Mouse (Mus musculus) hindbrain, embryonic 11.5 days (tissue): ENCODE data around the gene Srrd. TPM values are rescaled to one million over a fixed set of nuclear protein-coding genes. Genes with fewer than 3 reads are reported as not detected.
A peak's percentile ranks its signal among the peaks of the same experiment; 100 is the strongest.
"Not testable (repeated sequence)": the region's sequence is repeated elsewhere in the genome, so short reads cannot be mapped to it uniquely, and the experiment has no call there.

Experiments used
- ATAC-seq: fragments of 200-750 bp; cut with Nextera tagmentation; 2 replicates; pipeline ENCODE4 v1.8.0; 2017; ENCODE audit warnings: mild to moderate bottlenecking, moderate TSS enrichment, moderate library complexity; ENCODE audit not compliant: low FRiP score
- DNase-seq: peaks from one replicate; pipeline ENCODE4 v3.0.0-alpha.2; 2015; ENCODE audit warnings: low spot score
- H3K27ac ChIP-seq: fragments of 300-500 bp; sonication (generic); 2 replicates; pipeline ENCODE4 v1.5.1; 2014; ENCODE audit warnings: mild to moderate bottlenecking, low read depth, low read length
- H3K27me3 ChIP-seq: fragments of 300-500 bp; sonication (generic); 2 replicates; pipeline ENCODE4 v1.6.1; 2014; ENCODE audit warnings: mild to moderate bottlenecking, low read length, moderate library complexity, mixed read lengths; ENCODE audit not compliant: control insufficient read depth, insufficient read depth
- H3K36me3 ChIP-seq: fragments of 300-500 bp; sonication (generic); 2 replicates; pipeline ENCODE4 v1.6.1; 2014; ENCODE audit warnings: mild to moderate bottlenecking, low read length, moderate library complexity, mixed read lengths; ENCODE audit not compliant: control insufficient read depth, insufficient read depth
- H3K4me1 ChIP-seq: fragments of 300-500 bp; sonication (generic); replicated peaks from 2 replicates; pipeline ENCODE4 v1.6.1; 2014; ENCODE audit warnings: low read length, mixed read lengths; ENCODE audit not compliant: control insufficient read depth, insufficient read depth
- H3K4me2 ChIP-seq: fragments of 300-500 bp; sonication (generic); replicated peaks from 2 replicates; pipeline ENCODE4 v1.6.1; 2014; ENCODE audit warnings: mild to moderate bottlenecking, low read depth, low read length
- H3K4me3 ChIP-seq: fragments of 300-500 bp; sonication (generic); 2 replicates; pipeline ENCODE4 v1.5.1; 2014; ENCODE audit warnings: low read depth, low read length
- H3K9ac ChIP-seq: fragments of 300-500 bp; sonication (generic); 2 replicates; pipeline ENCODE4 v1.6.1; 2014; ENCODE audit warnings: low read depth, low read length
- H3K9me3 ChIP-seq: fragments of 300-500 bp; sonication (generic); 2 replicates; pipeline ENCODE4 v1.6.1; 2016; ENCODE audit warnings: low read length; ENCODE audit not compliant: control insufficient read depth
- WGBS: fragments of 180-500 bp; shearing (Covaris S2); extraction: QIAGEN DNeasy Blood & Tissue Kit; methylation state at CpG from one replicate; pipeline ENCODE4 v1.1.7; 2014; 5-methylcytosine and 5-hydroxymethylcytosine counted together
- polyA plus RNA-seq: library from polyadenylated mRNA; unstranded; fragments of >200 nt; fragmentation: Nextera tagmentation; extraction: Ambion mirVana; gene quantifications from 2 replicates; pipeline ENCODE4 v1.2.1, GENCODE M21; 2014

Srrd gene
- polyA plus RNA-seq, 1 experiment from 2014 or later, result 49.8 TPM

GRCm38 (mm10) chr5:112326446-112327009 is 16.3 kb downstream of the Srrd start:
- no peaks in the 10 kb centered on the region for H3K27me3 ChIP-seq
- H3K9ac ChIP-seq, result peak overlapping the region; percentile 74
- no peak overlapping the region for H3K27ac ChIP-seq
- DNase-seq (no peak), ATAC-seq (peak; percentile 77)
- H3K4me2 ChIP-seq, result peak overlapping the region; percentile 70
- peak overlapping the region; percentile 86 for H3K4me3 ChIP-seq
- no peaks in the 10 kb centered on the region for H3K4me1 ChIP-seq
- 1% methylated on average over 31 of the region's 33 CpGs for WGBS
- no peaks in the 10 kb centered on the region for H3K9me3 ChIP-seq
- peaks cover 11% of the 10 kb centered on the region; the same call in 1 of the 2 replicates for H3K36me3 ChIP-seq

- H3K27me3 ChIP-seq, result no peaks in the 10 kb centered on the region
- H3K36me3 ChIP-seq, result peaks cover 11% of the 10 kb centered on the region; the same call in 1 of the 2 replicates
- WGBS, result 9% methylated on average over 48 of the region's 48 CpGs
- no peaks in the 10 kb centered on the region for H3K4me1 ChIP-seq
- DNase-seq (peak; percentile 98), ATAC-seq (peak; percentile 88)
- no peaks in the 10 kb centered on the region for H3K9me3 ChIP-seq
- H3K4me2 ChIP-seq, result peak within 1 kb of the TSS; percentile 70
- peak within 1 kb of the TSS; percentile 74 for H3K9ac ChIP-seq
- H3K4me3 ChIP-seq, result peak within 1 kb of the TSS; percentile 86
- H3K27ac ChIP-seq, result peak within 1 kb of the TSS; percentile 31; the same call in 1 of the 2 replicates
Observed at GRCm38 (mm10) chr5:112325546-112326445, 17.0 kb downstream of the Srrd start, which contains the start of gene Tfip11. Gene Tfip11, plus strand, starts transcription at chr5:112326358.

DNA sequence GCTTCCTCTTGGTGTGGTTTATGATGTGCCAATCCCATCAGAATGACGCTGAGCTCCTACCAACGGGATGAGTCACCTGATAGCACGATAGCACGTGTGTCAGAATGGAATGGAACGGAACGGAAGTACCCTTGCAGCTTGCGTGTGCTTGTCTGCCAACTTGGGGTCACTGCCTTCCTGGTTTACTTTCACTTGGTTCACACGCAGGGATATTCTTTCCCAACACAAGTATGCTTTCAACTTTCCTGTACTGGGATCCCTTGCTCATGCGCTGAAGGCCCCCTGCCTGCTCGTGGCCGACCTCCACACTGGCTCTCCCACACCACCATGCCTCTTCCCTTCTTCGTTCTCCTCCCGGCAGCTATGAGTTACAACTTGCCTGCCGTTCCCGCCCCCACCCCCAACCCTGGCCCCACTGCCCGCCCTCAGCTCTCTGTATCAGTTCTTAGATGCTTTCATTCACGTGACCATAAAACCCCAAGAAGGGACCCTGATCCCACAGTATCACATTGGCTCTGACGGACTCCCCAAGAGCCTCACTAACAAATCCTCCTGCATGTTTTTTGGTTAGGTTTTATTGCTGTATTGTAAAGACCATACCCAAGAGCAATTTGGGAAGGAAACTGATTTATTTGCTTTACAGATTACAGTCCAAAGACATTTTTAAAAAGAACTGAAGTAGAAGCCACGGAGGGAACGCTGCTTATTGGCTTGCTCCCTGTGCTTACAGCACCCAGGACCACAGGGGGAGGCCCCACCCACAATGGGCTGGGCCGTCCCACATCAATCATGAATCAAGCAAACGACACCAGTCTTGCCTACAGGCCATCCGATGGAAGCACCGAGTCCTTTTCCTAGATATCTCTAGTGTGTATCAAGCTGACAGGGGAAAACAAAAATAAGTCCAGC is 17.9 kb downstream of the Srrd start:
- Histone ChIP-seq H3K9me3 (no peaks in the 10 kb centered on the region), H3K27me3 (no peaks in the 10 kb centered on the region), H3K27ac (no peak overlapping the region), H3K36me3 (peaks cover 5% of the 10 kb centered on the region; the same call in 1 of the 2 replicates), H3K4me3 (no peak overlapping the region), H3K4me1 (no peaks in the 10 kb centered on the region), H3K4me2 (no peak overlapping the region), H3K9ac (no peak overlapping the region)
- ATAC-seq, result peak; percentile 50; the same call in 1 of the 2 replicates
- WGBS, result 34% methylated on average over 24 of the region's 24 CpGs
- peak; percentile 47 for DNase-seq

DNA sequence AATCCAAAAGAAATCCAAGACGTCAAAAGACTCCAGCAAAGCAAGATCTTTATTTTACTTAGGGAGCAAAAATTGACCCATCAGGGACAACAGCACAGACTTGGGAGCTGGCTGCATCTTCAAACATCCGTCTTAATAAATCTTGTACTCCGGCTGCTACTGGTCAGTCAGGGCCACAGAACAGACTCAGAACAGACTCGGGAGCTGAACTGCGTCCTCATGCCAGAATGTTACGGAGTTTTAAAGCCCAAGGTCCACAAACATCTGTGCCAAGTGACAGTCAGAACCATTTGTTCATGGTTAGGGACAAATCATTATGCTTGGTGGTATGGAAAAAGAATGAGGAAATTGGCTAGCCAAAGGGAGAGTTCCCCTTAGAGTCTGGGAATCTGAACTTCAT is 19.6 kb downstream of the Srrd start:
- Histone ChIP-seq H3K27ac (no peak overlapping the region), H3K27me3 (no peaks in the 10 kb centered on the region), H3K4me2 (no peak overlapping the region), H3K4me1 (no peaks in the 10 kb centered on the region), H3K9me3 (no peaks in the 10 kb centered on the region), H3K36me3 (no peaks in the 10 kb centered on the region), H3K4me3 (no peak overlapping the region), H3K9ac (no peak overlapping the region)
- no peak for ATAC-seq
- no peak for DNase-seq
- 92% methylated on average over 6 of the region's 6 CpGs for WGBS

DNA sequence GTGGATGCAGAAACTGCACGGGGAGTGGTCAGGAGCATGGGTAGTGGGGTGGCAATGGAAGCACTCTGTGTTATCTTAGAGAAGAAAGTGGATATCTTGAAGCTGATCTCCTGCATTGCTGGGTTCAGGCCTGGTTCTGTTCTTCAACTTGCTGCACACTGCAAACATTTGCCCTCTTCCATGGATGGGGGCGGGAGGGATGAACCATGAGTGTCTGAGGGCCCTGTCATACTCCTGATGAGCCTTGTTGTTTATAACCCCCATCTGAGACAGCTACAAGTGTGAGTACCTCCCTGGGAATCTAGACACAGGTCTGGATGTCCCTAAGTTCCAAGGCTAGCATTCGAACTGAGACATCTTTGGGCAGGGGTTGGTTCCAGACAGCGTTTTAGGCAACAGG is 21.5 kb downstream of the Srrd start:
- no peaks in the 10 kb centered on the region for H3K27me3 ChIP-seq
- H3K36me3 ChIP-seq, result no peaks in the 10 kb centered on the region
- no peak overlapping the region for H3K9ac ChIP-seq
- H3K27ac ChIP-seq, result no peak overlapping the region
- no peak for DNase-seq
- H3K4me2 ChIP-seq, result no peak overlapping the region
- 84% methylated on average over 4 of the region's 4 CpGs for WGBS
- H3K4me3 ChIP-seq, result no peak overlapping the region
- no peak for ATAC-seq
- no peaks in the 10 kb centered on the region for H3K9me3 ChIP-seq
- H3K4me1 ChIP-seq, result no peaks in the 10 kb centered on the region

DNA sequence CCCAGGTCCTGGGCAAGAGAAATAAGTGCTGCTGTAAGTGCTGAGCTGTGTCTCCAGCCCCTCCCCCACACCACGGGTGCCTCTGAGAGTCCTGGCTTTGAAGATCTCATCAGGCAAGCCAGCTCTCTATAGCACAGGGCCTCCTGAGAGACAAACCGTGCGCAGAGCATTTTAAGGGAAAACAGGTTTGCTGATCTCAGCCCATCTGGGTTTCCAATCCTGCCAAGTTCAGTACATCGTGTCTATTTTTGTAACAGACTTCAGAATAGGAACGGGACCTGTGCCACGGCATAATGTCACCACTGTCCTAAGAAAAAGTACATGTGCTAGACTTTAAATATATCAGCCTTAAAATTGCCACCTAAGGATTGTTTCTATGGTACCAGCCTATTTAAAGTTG is 21.9 kb downstream of the Srrd start:
- H3K9me3 ChIP-seq, result no peaks in the 10 kb centered on the region
- H3K4me2 ChIP-seq, result no peak overlapping the region
- DNase-seq (no peak), ATAC-seq (no peak)
- H3K9ac ChIP-seq, result no peak overlapping the region
- H3K4me3 ChIP-seq, result no peak overlapping the region
- no peak overlapping the region for H3K27ac ChIP-seq
- H3K4me1 ChIP-seq, result no peaks in the 10 kb centered on the region
- WGBS, result 81% methylated on average over 6 of the region's 6 CpGs
- no peaks in the 10 kb centered on the region for H3K27me3 ChIP-seq
- no peaks in the 10 kb centered on the region for H3K36me3 ChIP-seq

- H3K4me3 ChIP-seq, result no peak overlapping the region
- 0 out of 2 replicates have a peak, but pooled peaks cover under 1% of the 10 kb centered on the region for H3K36me3 ChIP-seq
- ATAC-seq (no peak), DNase-seq (no peak)
- 77% methylated on average over 5 of the region's 5 CpGs for WGBS
- no peaks in the 10 kb centered on the region for H3K27me3 ChIP-seq
- no peaks in the 10 kb centered on the region for H3K4me1 ChIP-seq
- no peak overlapping the region for H3K4me2 ChIP-seq
- no peaks in the 10 kb centered on the region for H3K9me3 ChIP-seq
- H3K27ac ChIP-seq, result no peak overlapping the region
- no peak overlapping the region for H3K9ac ChIP-seq
Observed at GRCm38 (mm10) chr5:112320379-112320778, 22.5 kb downstream of the Srrd start.

DNA sequence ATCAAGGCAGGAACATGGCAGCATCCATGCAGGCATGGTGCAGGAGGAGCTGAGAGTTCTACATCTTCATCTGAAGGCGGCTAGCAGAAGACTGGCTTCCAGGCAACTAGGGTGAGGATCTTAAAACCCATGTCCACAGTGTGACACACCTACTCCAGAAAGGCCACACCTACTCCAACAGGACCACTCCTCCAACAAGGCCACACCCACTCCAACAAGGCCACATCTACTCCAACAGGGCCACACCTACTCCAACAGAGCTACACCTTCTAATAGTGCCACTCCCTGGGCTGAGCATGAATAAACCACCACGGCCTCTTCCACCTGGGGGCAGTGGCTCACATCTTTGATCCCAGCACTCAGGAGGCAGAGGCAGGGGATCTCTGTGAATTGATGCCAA is 23.5 kb downstream of the Srrd start:
- not testable (repeated sequence) for DNase-seq, H3K4me2 ChIP-seq, H3K36me3 ChIP-seq, H3K9ac ChIP-seq, H3K4me1 ChIP-seq, H3K27me3 ChIP-seq, H3K27ac ChIP-seq, H3K9me3 ChIP-seq, H3K4me3 ChIP-seq, ATAC-seq
- 73% methylated on average over 2 of the region's 2 CpGs for WGBS
